Mouse (Mus musculus): ENCODE data around the gene Tssk6. TPM values are rescaled to one million over a fixed set of nuclear protein-coding genes. Genes with fewer than 3 reads are reported as not detected.
A peak's percentile ranks its signal among the peaks of the same experiment; 100 is the strongest.

The Tssk6 gene
- polyA plus RNA-seq, 1 experiment from 2014 or later = 5.3 TPM

GRCm38 (mm10) chr8:69907106-69907505 is 5.1 kb downstream of the Tssk6 start:
- Histone ChIP-seq H3K4me3 (no peak overlapping the region), H3K27ac (no peak overlapping the region), H3K9me3 (no peaks in the 10 kb centered on the region), H3K4me1 (peaks cover 25% of the 10 kb centered on the region), H3K36me3 (replicated peaks) (peaks cover 52% of the 10 kb centered on the region), H3K27me3 (ENCODE audit: poor library complexity, severe bottlenecking) (no peaks in the 10 kb centered on the region)
- DNase-seq (ENCODE audit: extremely low spot score, low spot score) = no peak
- 93% methylated on average over 2 of the region's 2 CpGs for WGBS

- no peaks in the 10 kb centered on the region for H3K4me1 ChIP-seq
- peaks cover 100% of the 10 kb centered on the region for H3K36me3 ChIP-seq (replicated peaks)
- H3K9me3 ChIP-seq = no peaks in the 10 kb centered on the region
- WGBS = 94% methylated on average over 13 of the region's 13 CpGs
- no peak for DNase-seq (ENCODE audit: extremely low spot score, low spot score)
- H3K27ac ChIP-seq = no peak overlapping the region
- H3K27me3 ChIP-seq (ENCODE audit: poor library complexity, severe bottlenecking) = no peaks in the 10 kb centered on the region
- peak overlapping the region; percentile 2; the same call in 1 of the 2 replicates for H3K4me3 ChIP-seq
Observed at GRCm38 (mm10) chr8:69911917-69912316, 9.9 kb downstream of the Tssk6 start.

GRCm38 (mm10) chr8:69912478-69913074 is 10.6 kb downstream of the Tssk6 start:
- no peaks in the 10 kb centered on the region for H3K9me3 ChIP-seq
- DNase-seq (ENCODE audit: extremely low spot score, low spot score) = no peak
- no peaks in the 10 kb centered on the region for H3K4me1 ChIP-seq
- no peak overlapping the region for H3K4me3 ChIP-seq
- no peaks in the 10 kb centered on the region for H3K27me3 ChIP-seq (ENCODE audit: poor library complexity, severe bottlenecking)
- H3K27ac ChIP-seq = no peak overlapping the region
- 94% methylated on average over 12 of the region's 12 CpGs for WGBS
- peaks cover 100% of the 10 kb centered on the region for H3K36me3 ChIP-seq (replicated peaks)

GRCm38 (mm10) chr8:69914526-69914925 is 12.5 kb downstream of the Tssk6 start:
- peaks cover 91% of the 10 kb centered on the region for H3K36me3 ChIP-seq (replicated peaks)
- no peak overlapping the region for H3K27ac ChIP-seq
- H3K9me3 ChIP-seq = no peaks in the 10 kb centered on the region
- DNase-seq (ENCODE audit: extremely low spot score, low spot score) = no peak
- WGBS = 90% methylated on average over 4 of the region's 4 CpGs
- no peak overlapping the region for H3K4me3 ChIP-seq
- H3K4me1 ChIP-seq = no peaks in the 10 kb centered on the region
- H3K27me3 ChIP-seq (ENCODE audit: poor library complexity, severe bottlenecking) = no peaks in the 10 kb centered on the region

- H3K4me1 ChIP-seq = peaks cover 11% of the 10 kb centered on the region
- peaks cover 80% of the 10 kb centered on the region for H3K36me3 ChIP-seq (replicated peaks)
- H3K27ac ChIP-seq = no peak overlapping the region
- WGBS = 49% methylated on average over 5 of the region's 5 CpGs
- no peak overlapping the region for H3K4me3 ChIP-seq
- no peaks in the 10 kb centered on the region for H3K9me3 ChIP-seq
- DNase-seq (ENCODE audit: extremely low spot score, low spot score) = no peak
- no peaks in the 10 kb centered on the region for H3K27me3 ChIP-seq (ENCODE audit: poor library complexity, severe bottlenecking)
Observed at GRCm38 (mm10) chr8:69915748-69916147, 13.8 kb downstream of the Tssk6 start.

- H3K27ac ChIP-seq = no peak overlapping the region
- peaks cover 26% of the 10 kb centered on the region for H3K4me1 ChIP-seq
- no peaks in the 10 kb centered on the region for H3K27me3 ChIP-seq (ENCODE audit: poor library complexity, severe bottlenecking)
- H3K36me3 ChIP-seq (replicated peaks) = peaks cover 78% of the 10 kb centered on the region
- no peaks in the 10 kb centered on the region for H3K9me3 ChIP-seq
- H3K4me3 ChIP-seq = no peak overlapping the region
- DNase-seq (ENCODE audit: extremely low spot score, low spot score) = no peak
Observed at GRCm38 (mm10) chr8:69918506-69918905, 16.5 kb downstream of the Tssk6 start.

GRCm38 (mm10) chr8:69919010-69919409 is 17.0 kb downstream of the Tssk6 start:
- 52% methylated on average over 1 of the region's 1 CpGs for WGBS
- DNase-seq (ENCODE audit: extremely low spot score, low spot score) = peak; percentile 68
- no peaks in the 10 kb centered on the region for H3K9me3 ChIP-seq
- peaks cover 78% of the 10 kb centered on the region for H3K36me3 ChIP-seq (replicated peaks)
- no peaks in the 10 kb centered on the region for H3K27me3 ChIP-seq (ENCODE audit: poor library complexity, severe bottlenecking)
- peaks cover 26% of the 10 kb centered on the region for H3K4me1 ChIP-seq
- H3K4me3 ChIP-seq = no peak overlapping the region
- no peak overlapping the region for H3K27ac ChIP-seq

- Histone ChIP-seq H3K4me1 (peaks cover 26% of the 10 kb centered on the region), H3K9me3 (no peaks in the 10 kb centered on the region), H3K27me3 (ENCODE audit: poor library complexity, severe bottlenecking) (no peaks in the 10 kb centered on the region), H3K4me3 (no peak overlapping the region), H3K36me3 (replicated peaks) (peaks cover 76% of the 10 kb centered on the region), H3K27ac (peak overlapping the region; percentile 79)
- DNase-seq (ENCODE audit: extremely low spot score, low spot score) = peak; percentile 59
- 63% methylated on average over 11 of the region's 11 CpGs for WGBS
Observed at GRCm38 (mm10) chr8:69919876-69920662, 18.1 kb downstream of the Tssk6 start.

GRCm38 (mm10) chr8:69921141-69921540 is 19.2 kb downstream of the Tssk6 start:
- no peaks in the 10 kb centered on the region for H3K27me3 ChIP-seq (ENCODE audit: poor library complexity, severe bottlenecking)
- H3K4me3 ChIP-seq = no peak overlapping the region
- peak overlapping the region; percentile 79 for H3K27ac ChIP-seq
- WGBS = 75% methylated on average over 2 of the region's 2 CpGs
- peaks cover 75% of the 10 kb centered on the region for H3K36me3 ChIP-seq (replicated peaks)
- H3K4me1 ChIP-seq = peaks cover 26% of the 10 kb centered on the region
- no peak for DNase-seq (ENCODE audit: extremely low spot score, low spot score)
- H3K9me3 ChIP-seq = no peaks in the 10 kb centered on the region

GRCm38 (mm10) chr8:69923986-69924385 is 22.0 kb downstream of the Tssk6 start:
- Histone ChIP-seq H3K9me3 (no peaks in the 10 kb centered on the region), H3K27ac (no peak overlapping the region), H3K4me1 (peaks cover 26% of the 10 kb centered on the region), H3K36me3 (replicated peaks) (peaks cover 76% of the 10 kb centered on the region), H3K27me3 (ENCODE audit: poor library complexity, severe bottlenecking) (no peaks in the 10 kb centered on the region), H3K4me3 (no peak overlapping the region)
- DNase-seq (ENCODE audit: extremely low spot score, low spot score) = no peak
- WGBS = 79% methylated on average over 1 of the region's 1 CpGs

- H3K4me3 ChIP-seq = no peak overlapping the region
- H3K27ac ChIP-seq = no peak overlapping the region
- no peaks in the 10 kb centered on the region for H3K27me3 ChIP-seq (ENCODE audit: poor library complexity, severe bottlenecking)
- H3K36me3 ChIP-seq (replicated peaks) = peaks cover 83% of the 10 kb centered on the region
- H3K4me1 ChIP-seq = peaks cover 3% of the 10 kb centered on the region
- no peak for DNase-seq (ENCODE audit: extremely low spot score, low spot score)
- H3K9me3 ChIP-seq = no peaks in the 10 kb centered on the region
Observed at GRCm38 (mm10) chr8:69926901-69927300, 24.9 kb downstream of the Tssk6 start.

- Histone ChIP-seq H3K27ac (no peak overlapping the region), H3K36me3 (replicated peaks) (peaks cover 85% of the 10 kb centered on the region), H3K4me1 (peaks cover 27% of the 10 kb centered on the region), H3K4me3 (no peak overlapping the region), H3K9me3 (no peaks in the 10 kb centered on the region), H3K27me3 (ENCODE audit: poor library complexity, severe bottlenecking) (no peaks in the 10 kb centered on the region)
- WGBS = 88% methylated on average over 2 of the region's 2 CpGs
- DNase-seq (ENCODE audit: extremely low spot score, low spot score) = no peak
Observed at GRCm38 (mm10) chr8:69933811-69934210, 31.8 kb downstream of the Tssk6 start.

GRCm38 (mm10) chr8:69934582-69934981 is 32.6 kb downstream of the Tssk6 start:
- H3K36me3 ChIP-seq (replicated peaks) = peaks cover 84% of the 10 kb centered on the region

More at GRCm38 (mm10) chr8:69934582-69934981, 32.6 kb downstream of the Tssk6 start:
- Histone ChIP-seq H3K9me3 (no peaks in the 10 kb centered on the region), H3K4me3 (no peak overlapping the region), H3K27me3 (ENCODE audit: poor library complexity, severe bottlenecking) (no peaks in the 10 kb centered on the region), H3K27ac (no peak overlapping the region), H3K4me1 (peaks cover 33% of the 10 kb centered on the region)
- no peak for DNase-seq (ENCODE audit: extremely low spot score, low spot score)
- WGBS = 92% methylated on average over 5 of the region's 5 CpGs

Data from forebrain, embryonic 10.5 days (tissue).